In the genomic region with DNA sequence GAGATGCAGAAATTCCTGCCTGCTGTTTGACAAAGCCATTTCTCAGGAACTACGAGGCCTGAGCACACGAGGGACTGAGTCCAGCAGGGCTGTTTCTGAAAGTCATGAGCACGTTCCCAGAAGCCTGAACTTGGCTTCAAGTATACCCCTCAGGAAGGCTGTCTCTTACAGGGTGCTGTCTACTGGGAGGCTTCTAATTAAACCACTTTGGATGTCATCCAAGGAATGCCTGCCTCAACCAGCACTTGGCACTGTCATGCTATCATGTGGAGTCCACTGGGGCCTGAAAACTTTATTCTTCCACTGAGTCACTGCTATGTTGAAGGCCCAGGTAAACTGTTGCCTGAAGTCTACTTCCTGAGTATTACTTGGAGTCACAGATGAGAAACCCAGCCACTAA, we compare ENCODE assay signal across 14 mouse cellular contexts. TPM values are rescaled to one million over a fixed set of nuclear protein-coding genes. Genes with fewer than 3 reads are reported as not detected.
DNase-seq lines count a peak whose midpoint lies in the region; ATAC-seq and TF ChIP-seq lines count a peak whose summit lies in the region.
"Had no signal": no experiment of that assay in that cellular context is flagged by ENCODE, and none has a peak within 500 bp of the region (broad histone marks: within the 10 kb centered on the region; RNA-seq: fewer than 3 reads in every experiment).

No protein-coding gene starts in this region.

- DNase-seq in forebrain, embryonic 11.5 days (ENCODE audit: low spot score) = no peak
- peak; percentile 87 for DNase-seq in kidney, adult 2 months
- peak; percentile 11 for DNase-seq in NIH3T3 (ENCODE audit: low read depth)
- peak; percentile 51 for DNase-seq in kidney, postnatal 14 days
- DNase-seq in urinary bladder, postnatal 25 days (ENCODE audit: low spot score) = no peak
- DNase-seq in cerebellum, postnatal 25 days = no peak
- DNase-seq: cerebellum, adult 8-10 months; right cerebral cortex, postnatal 4 days had no signal

- 0 out of 2 replicates have a peak overlapping the region, but pooled peaks have one; percentile 37 for H3K9ac ChIP-seq in forebrain, embryonic 13.5 days
- no peak overlapping the region for H3K9ac ChIP-seq in forebrain, embryonic 11.5 days (ENCODE audit: low read length)
- H3K9ac ChIP-seq in kidney, embryonic 15.5 days = no peak overlapping the region
- H3K9ac ChIP-seq: heart, embryonic 13.5 days; hindbrain, embryonic 13.5 days; limb, embryonic 15.5 days had no signal

- ATAC-seq in forebrain, embryonic 13.5 days = no peak
- ATAC-seq in forebrain, embryonic 11.5 days (replicated peaks; ENCODE audit: low FRiP score) = no peak
- ATAC-seq in kidney, embryonic 15.5 days (replicated peaks; ENCODE audit: low FRiP score) = no peak

- 45% methylated on average over 3 of the region's 3 CpGs for WGBS in forebrain, embryonic 13.5 days
- WGBS in forebrain, embryonic 11.5 days = 75% methylated on average over 3 of the region's 3 CpGs
- WGBS in kidney, adult 2 months = 30% methylated on average over 3 of the region's 3 CpGs
- 73% methylated on average over 3 of the region's 3 CpGs for WGBS in kidney, embryonic 15.5 days

- peaks cover 56% of the 10 kb centered on the region for H3K4me1 ChIP-seq in forebrain, embryonic 13.5 days
- H3K4me1 ChIP-seq in forebrain, embryonic 11.5 days (replicated peaks; ENCODE audit: control insufficient read depth, insufficient read depth, low read length) = no peaks in the 10 kb centered on the region; the same call in 1 of the 2 replicates
- no peaks in the 10 kb centered on the region for H3K4me1 ChIP-seq in kidney, adult 2 months (ENCODE audit: control insufficient read depth, insufficient read depth, low read length)
- H3K4me1 ChIP-seq in kidney, embryonic 15.5 days = no peaks in the 10 kb centered on the region
- H3K4me1 ChIP-seq: limb, embryonic 15.5 days had no signal

- TF ChIP-seq POLR2A in kidney, adult 2 months (IDR thresholded peaks at IDR 0.05; ENCODE audit: low read depth, low read length) = no peak

- peak overlapping the region; percentile 95 for H3K27ac ChIP-seq in forebrain, embryonic 13.5 days
- H3K27ac ChIP-seq in forebrain, embryonic 11.5 days (ENCODE audit: low read depth, low read length) = no peak overlapping the region
- no peak overlapping the region for H3K27ac ChIP-seq in kidney, adult 2 months (ENCODE audit: insufficient read depth, low read depth, low read length)
- no peak overlapping the region for H3K27ac ChIP-seq in kidney, embryonic 15.5 days
- H3K27ac ChIP-seq: heart, embryonic 13.5 days; left cerebral cortex, adult 2 months; limb, embryonic 15.5 days had no signal

- no peaks in the 10 kb centered on the region for H3K36me3 ChIP-seq in forebrain, embryonic 13.5 days (ENCODE audit: poor library complexity, severe bottlenecking)
- no peaks in the 10 kb centered on the region for H3K36me3 ChIP-seq in forebrain, embryonic 11.5 days (ENCODE audit: control insufficient read depth, insufficient read depth, low read length)
- H3K36me3 ChIP-seq in kidney, adult 2 months (ENCODE audit: control insufficient read depth, insufficient read depth, low read length) = no peaks in the 10 kb centered on the region
- no peaks in the 10 kb centered on the region for H3K36me3 ChIP-seq in kidney, embryonic 15.5 days
- H3K36me3 ChIP-seq: heart, embryonic 13.5 days; hindbrain, embryonic 13.5 days; limb, embryonic 15.5 days had no signal

- no peaks in the 10 kb centered on the region for H3K27me3 ChIP-seq in forebrain, embryonic 13.5 days
- H3K27me3 ChIP-seq in forebrain, embryonic 11.5 days (ENCODE audit: control insufficient read depth, insufficient read depth, low read length) = no peaks in the 10 kb centered on the region
- no peaks in the 10 kb centered on the region for H3K27me3 ChIP-seq in kidney, adult 2 months (replicated peaks; ENCODE audit: control insufficient read depth, insufficient read depth, low read length)
- no peaks in the 10 kb centered on the region for H3K27me3 ChIP-seq in kidney, embryonic 15.5 days
- H3K27me3 ChIP-seq: heart, embryonic 13.5 days; hindbrain, embryonic 13.5 days had no signal

- no peak for TF ChIP-seq CTCF in kidney, adult 2 months (conservative IDR thresholded peaks at IDR 0.05; ENCODE audit: insufficient read depth, insufficient read length, low read depth, low read length)

- no peaks in the 10 kb centered on the region for H3K9me3 ChIP-seq in forebrain, embryonic 13.5 days (replicated peaks)
- H3K9me3 ChIP-seq in forebrain, embryonic 11.5 days (ENCODE audit: control insufficient read depth, low read length) = no peaks in the 10 kb centered on the region
- no peaks in the 10 kb centered on the region for H3K9me3 ChIP-seq in kidney, embryonic 15.5 days (replicated peaks)
- H3K9me3 ChIP-seq: heart, embryonic 13.5 days; hindbrain, embryonic 13.5 days; limb, embryonic 15.5 days had no signal

- H3K4me3 ChIP-seq in forebrain, embryonic 13.5 days = no peak overlapping the region
- H3K4me3 ChIP-seq in forebrain, embryonic 11.5 days (ENCODE audit: low read depth, low read length) = no peak overlapping the region
- H3K4me3 ChIP-seq in kidney, adult 2 months (ENCODE audit: insufficient read depth, low read depth, low read length) = no peak overlapping the region
- no peak overlapping the region for H3K4me3 ChIP-seq in kidney, embryonic 15.5 days (replicated peaks)
- H3K4me3 ChIP-seq: heart, embryonic 13.5 days; hindbrain, embryonic 13.5 days; left cerebral cortex, adult 2 months; limb, embryonic 15.5 days had no signal

- peak overlapping the region; percentile 42 for H3K4me2 ChIP-seq in forebrain, embryonic 13.5 days
- no peak overlapping the region for H3K4me2 ChIP-seq in forebrain, embryonic 11.5 days (ENCODE audit: low read depth, low read length, severe bottlenecking)
- no peak overlapping the region for H3K4me2 ChIP-seq in kidney, embryonic 15.5 days
- H3K4me2 ChIP-seq: heart, embryonic 13.5 days; limb, embryonic 15.5 days had no signal

RNA-seq across cellular contexts. Expression of gene Gucy1b2, which starts 2.0 kb away (rescaled TPM):
- polyA plus RNA-seq in forebrain, embryonic 13.5 days (2015; fragmentation: Nextera tagmentation; extraction: Ambion mirVana) = 4.6 and 5.1 TPM in 2 replicates
- polyA plus RNA-seq in forebrain, embryonic 11.5 days (2014; fragmentation: Nextera tagmentation; extraction: Ambion mirVana) = 0.52 and 1.1 TPM in 2 replicates
- 0.03 and 0.05 TPM in 2 replicates for polyA plus RNA-seq in kidney, adult 2 months (2012; rRNA removed)
- polyA plus RNA-seq in kidney, embryonic 15.5 days (2015; fragmentation: Nextera tagmentation; extraction: Ambion mirVana) = not detected in 2 replicates

Comparison
In these comparisons a context has a peak if more than half of its experiments do, and no peak if none do; other contexts are left out.
1. DNase-seq: peak in kidney, adult 2 months (single experiment), NIH3T3 (single experiment) and kidney, postnatal 14 days (single experiment); none in forebrain, embryonic 11.5 days (single experiment), urinary bladder, postnatal 25 days (single experiment) and cerebellum, postnatal 25 days (0 of 2).